Mouse (Mus musculus): Measurements from ENCODE around the gene Ctnnd1.

- no peak for TF ChIP-seq POLR2A (IDR thresholded peaks at IDR 0.05; ENCODE audit: control insufficient read depth, extremely low read depth, insufficient read depth, low read length, poor library complexity)
- no peak for TF ChIP-seq CTCF (IDR thresholded peaks at IDR 0.05; ENCODE audit: borderline replicate concordance, control insufficient read depth, extremely low read depth, insufficient read depth, low read length, poor library complexity)
Observed at GRCm38 (mm10) chr2:84622668-84623067, 27.9 kb downstream of the Ctnnd1 start.

Measured in thymus, adult 2 months (tissue).